Mouse (Mus musculus) neural tube, embryonic 15.5 days (tissue): ENCODE data around the gene Cyp2a12. TPM values are rescaled to one million over a fixed set of nuclear protein-coding genes. Genes with fewer than 3 reads are reported as not detected.
"Not testable (repeated sequence)": the region's sequence is repeated elsewhere in the genome, so short reads cannot be mapped to it uniquely, and the experiment has no call there.

Experiments used
- ATAC-seq: fragments of 200-750 bp; cut with Nextera tagmentation; 2 replicates; pipeline ENCODE4 v1.8.0; 2017; ENCODE audit warnings: mild to moderate bottlenecking, moderate TSS enrichment, moderate library complexity; ENCODE audit not compliant: low FRiP score
- H3K27ac ChIP-seq: fragments of 300-500 bp; sonication (generic); replicated peaks from 2 replicates; pipeline ENCODE4 v1.5.1; 2015; ENCODE audit warnings: mild to moderate bottlenecking, inconsistent platforms
- H3K27me3 ChIP-seq: fragments of 300-500 bp; sonication (generic); replicated peaks from 2 replicates; pipeline ENCODE4 v1.6.1; 2015; ENCODE audit warnings: inconsistent platforms
- H3K36me3 ChIP-seq: fragments of 300-500 bp; sonication (generic); 2 replicates; pipeline ENCODE4 v1.6.1; 2015; ENCODE audit warnings: inconsistent platforms
- H3K4me1 ChIP-seq: fragments of 300-500 bp; sonication (generic); 2 replicates; pipeline ENCODE4 v1.6.1; 2015; ENCODE audit warnings: inconsistent platforms
- H3K4me2 ChIP-seq: fragments of 300-500 bp; sonication (generic); 2 replicates; pipeline ENCODE4 v1.6.1; 2015; ENCODE audit warnings: inconsistent platforms, mild to moderate bottlenecking, moderate library complexity
- H3K4me3 ChIP-seq: fragments of 300-500 bp; sonication (generic); replicated peaks from 2 replicates; pipeline ENCODE4 v1.5.1; 2015; ENCODE audit warnings: mild to moderate bottlenecking, inconsistent platforms
- H3K9ac ChIP-seq: fragments of 300-500 bp; sonication (generic); replicated peaks from 2 replicates; pipeline ENCODE4 v1.6.1; 2015; ENCODE audit warnings: mild to moderate bottlenecking, inconsistent platforms
- H3K9me3 ChIP-seq: fragments of 300-500 bp; sonication (generic); replicated peaks from 2 replicates; pipeline ENCODE4 v1.6.1; 2016; ENCODE audit warnings: inconsistent platforms
- WGBS: fragments of 180-500 bp; shearing (Covaris S2); methylation state at CpG from one replicate; pipeline ENCODE4 v1.1.7; 2015; ENCODE audit warnings: mixed read lengths; 5-methylcytosine and 5-hydroxymethylcytosine counted together
- polyA plus RNA-seq: library from polyadenylated mRNA; unstranded; fragments of >200 nt; fragmentation: Nextera tagmentation; extraction: Ambion mirVana; gene quantifications from 2 replicates; pipeline ENCODE4 v1.2.1, GENCODE M21; 2015

Gene Cyp2a12
- polyA plus RNA-seq = not detected in 2 replicates

GRCm38 (mm10) chr7:27028789-27029188 is at the start of gene Cyp2a12:
Gene Cyp2a12 (plus strand): TSS chr7:27029081.
- Histone ChIP-seq H3K4me3 (no peak within 1 kb of the TSS), H3K36me3 (no peaks in the 10 kb centered on the region), H3K9me3 (0 out of 2 replicates have a peak, but pooled peaks cover 4% of the 10 kb centered on the region), H3K4me2 (no peak within 1 kb of the TSS), H3K27ac (no peak within 1 kb of the TSS), H3K27me3 (no peaks in the 10 kb centered on the region), H3K4me1 (no peaks in the 10 kb centered on the region), H3K9ac (no peak within 1 kb of the TSS)
- WGBS = 83% methylated on average over 2 of the region's 2 CpGs
- no peak for ATAC-seq

GRCm38 (mm10) chr7:26981464-26981863 is 47.4 kb upstream of the Cyp2a12 start:
- not testable (repeated sequence) for H3K4me2 ChIP-seq, H3K36me3 ChIP-seq, H3K9me3 ChIP-seq, ATAC-seq, H3K9ac ChIP-seq, H3K4me1 ChIP-seq, H3K27me3 ChIP-seq, H3K27ac ChIP-seq, H3K4me3 ChIP-seq
- 78% methylated on average over 2 of the region's 2 CpGs for WGBS

- H3K4me1 ChIP-seq, H3K36me3 ChIP-seq, ATAC-seq, H3K9me3 ChIP-seq, H3K4me3 ChIP-seq, H3K4me2 ChIP-seq, H3K27me3 ChIP-seq, H3K9ac ChIP-seq, H3K27ac ChIP-seq: not testable (repeated sequence)
- 90% methylated on average over 1 of the region's 1 CpGs for WGBS
These were observed 46.9 kb upstream of the Cyp2a12 start for GRCm38 (mm10) chr7:26981937-26982336.

- H3K27ac ChIP-seq = no peak overlapping the region
- no peak overlapping the region for H3K9ac ChIP-seq
- ATAC-seq = no peak
- no peaks in the 10 kb centered on the region; the same call in 1 of the 2 replicates for H3K9me3 ChIP-seq
- 29% methylated on average over 1 of the region's 1 CpGs for WGBS
- H3K4me3 ChIP-seq = no peak overlapping the region
- no peaks in the 10 kb centered on the region for H3K4me1 ChIP-seq
- no peak overlapping the region for H3K4me2 ChIP-seq
- H3K27me3 ChIP-seq = no peaks in the 10 kb centered on the region
- H3K36me3 ChIP-seq = no peaks in the 10 kb centered on the region
These were observed 46.3 kb upstream of the Cyp2a12 start for GRCm38 (mm10) chr7:26982551-26982950.

GRCm38 (mm10) chr7:26983151-26983550 is 45.7 kb upstream of the Cyp2a12 start:
- not testable (repeated sequence) for H3K36me3 ChIP-seq, ATAC-seq, H3K9ac ChIP-seq, H3K4me2 ChIP-seq, H3K27ac ChIP-seq, H3K27me3 ChIP-seq, H3K4me3 ChIP-seq, H3K4me1 ChIP-seq, H3K9me3 ChIP-seq
- 34% methylated on average over 1 of the region's 1 CpGs for WGBS

GRCm38 (mm10) chr7:27026581-27026980 is 2.3 kb upstream of the Cyp2a12 start:
- not testable (repeated sequence) for H3K4me3 ChIP-seq, H3K36me3 ChIP-seq, H3K9ac ChIP-seq, H3K27me3 ChIP-seq, H3K27ac ChIP-seq, H3K4me2 ChIP-seq, H3K4me1 ChIP-seq, H3K9me3 ChIP-seq, ATAC-seq

GRCm38 (mm10) chr7:27048886-27049285 is 20.0 kb downstream of the Cyp2a12 start:
- H3K9ac ChIP-seq, H3K4me2 ChIP-seq, H3K36me3 ChIP-seq, H3K27ac ChIP-seq, H3K4me3 ChIP-seq, H3K27me3 ChIP-seq, H3K4me1 ChIP-seq, H3K9me3 ChIP-seq, ATAC-seq: not testable (repeated sequence)
- 70% methylated on average over 1 of the region's 1 CpGs for WGBS

- H3K9ac ChIP-seq, H3K36me3 ChIP-seq, H3K4me1 ChIP-seq, ATAC-seq, H3K4me2 ChIP-seq, H3K4me3 ChIP-seq, H3K9me3 ChIP-seq, H3K27me3 ChIP-seq, H3K27ac ChIP-seq: not testable (repeated sequence)
- WGBS = 94% methylated on average over 2 of the region's 2 CpGs
These were observed 30.5 kb downstream of the Cyp2a12 start for GRCm38 (mm10) chr7:27059333-27059732.

GRCm38 (mm10) chr7:27059896-27060295 is 31.0 kb downstream of the Cyp2a12 start:
- not testable (repeated sequence) for H3K27me3 ChIP-seq, H3K9me3 ChIP-seq, H3K4me1 ChIP-seq, H3K4me3 ChIP-seq, ATAC-seq, H3K27ac ChIP-seq, H3K4me2 ChIP-seq, H3K36me3 ChIP-seq, H3K9ac ChIP-seq

- no peak overlapping the region for H3K4me2 ChIP-seq
- H3K9ac ChIP-seq = no peak overlapping the region
- H3K36me3 ChIP-seq = no peaks in the 10 kb centered on the region
- WGBS = 72% methylated on average over 1 of the region's 1 CpGs
- no peaks in the 10 kb centered on the region for H3K9me3 ChIP-seq
- ATAC-seq = no peak
- H3K4me3 ChIP-seq = no peak overlapping the region
- H3K27me3 ChIP-seq = no peaks in the 10 kb centered on the region
- no peaks in the 10 kb centered on the region for H3K4me1 ChIP-seq
- H3K27ac ChIP-seq = no peak overlapping the region
These were observed 49.8 kb downstream of the Cyp2a12 start for GRCm38 (mm10) chr7:27078641-27079040.

GRCm38 (mm10) chr7:27081625-27082024 is 52.7 kb downstream of the Cyp2a12 start:
- H3K9ac ChIP-seq = no peak overlapping the region
- H3K36me3 ChIP-seq = no peaks in the 10 kb centered on the region
- no peak overlapping the region for H3K27ac ChIP-seq
- H3K4me3 ChIP-seq = no peak overlapping the region
- ATAC-seq = no peak
- H3K4me2 ChIP-seq = no peak overlapping the region
- WGBS = 79% methylated on average over 2 of the region's 2 CpGs
- H3K9me3 ChIP-seq = no peaks in the 10 kb centered on the region
- no peaks in the 10 kb centered on the region for H3K27me3 ChIP-seq
- H3K4me1 ChIP-seq = no peaks in the 10 kb centered on the region
